Mouse (Mus musculus): ENCODE measurements at regions not wholly inside any gene's neighbourhood (a gene's known extent, or its start where the extent isn't known, plus 50 kb on each side); places are given as distances from the start of the nearest gene placed in this dataset.

GRCm38 (mm10) chr16:57823329-57823728, 68.8 kb upstream of the Col8a1 start:
- ATAC-seq (ENCODE audit: low read depth) = no peak
- 44% methylated on average over 3 of the region's 3 CpGs for WGBS
- no peaks in the 10 kb centered on the region for H3K27me3 ChIP-seq (ENCODE audit: control insufficient read depth, insufficient read depth, low read depth, low read length)
- H3K4me3 ChIP-seq (ENCODE audit: low read length) = no peak overlapping the region
- H3K36me3 ChIP-seq (ENCODE audit: control insufficient read depth, insufficient read depth, low read length) = no peaks in the 10 kb centered on the region
- H3K9me3 ChIP-seq (ENCODE audit: control insufficient read depth, low read length) = no peaks in the 10 kb centered on the region
- no peak overlapping the region for H3K27ac ChIP-seq (ENCODE audit: low read length)
- H3K4me2 ChIP-seq (ENCODE audit: low read depth, low read length) = no peak overlapping the region
- H3K4me1 ChIP-seq (replicated peaks; ENCODE audit: control insufficient read depth, insufficient read depth, low read length) = no peaks in the 10 kb centered on the region
- H3K9ac ChIP-seq (ENCODE audit: low read length) = no peak overlapping the region

GRCm38 (mm10) chr16:57845416-57845815, 90.9 kb upstream of the Col8a1 start:
- Histone ChIP-seq H3K27me3 (ENCODE audit: control insufficient read depth, insufficient read depth, low read depth, low read length) (no peaks in the 10 kb centered on the region), H3K9ac (ENCODE audit: low read length) (no peak overlapping the region), H3K4me3 (ENCODE audit: low read length) (no peak overlapping the region)

GRCm38 (mm10) chr16:57846386-57846785, 91.8 kb upstream of the Col8a1 start:
- ATAC-seq (ENCODE audit: low read depth) = no peak
- Histone ChIP-seq H3K27ac (ENCODE audit: low read length) (no peak overlapping the region), H3K36me3 (ENCODE audit: control insufficient read depth, insufficient read depth, low read length) (no peaks in the 10 kb centered on the region), H3K27me3 (ENCODE audit: control insufficient read depth, insufficient read depth, low read depth, low read length) (no peaks in the 10 kb centered on the region), H3K9me3 (ENCODE audit: control insufficient read depth, low read length) (no peaks in the 10 kb centered on the region), H3K4me2 (ENCODE audit: low read depth, low read length) (no peak overlapping the region), H3K4me1 (replicated peaks; ENCODE audit: control insufficient read depth, insufficient read depth, low read length) (no peaks in the 10 kb centered on the region), H3K4me3 (ENCODE audit: low read length) (no peak overlapping the region), H3K9ac (ENCODE audit: low read length) (no peak overlapping the region)
- 18% methylated on average over 3 of the region's 3 CpGs for WGBS

More at GRCm38 (mm10) chr16:57845416-57845815, 90.9 kb upstream of the Col8a1 start:
- H3K4me2 ChIP-seq (ENCODE audit: low read depth, low read length) = no peak overlapping the region
- no peak for ATAC-seq (ENCODE audit: low read depth)
- no peaks in the 10 kb centered on the region for H3K9me3 ChIP-seq (ENCODE audit: control insufficient read depth, low read length)
- no peaks in the 10 kb centered on the region for H3K36me3 ChIP-seq (ENCODE audit: control insufficient read depth, insufficient read depth, low read length)
- H3K4me1 ChIP-seq (replicated peaks; ENCODE audit: control insufficient read depth, insufficient read depth, low read length) = no peaks in the 10 kb centered on the region
- no peak overlapping the region for H3K27ac ChIP-seq (ENCODE audit: low read length)

GRCm38 (mm10) chr16:57851854-57852253, 97.3 kb upstream of the Col8a1 start:
- no peaks in the 10 kb centered on the region for H3K27me3 ChIP-seq (ENCODE audit: control insufficient read depth, insufficient read depth, low read depth, low read length)
- no peaks in the 10 kb centered on the region for H3K9me3 ChIP-seq (ENCODE audit: control insufficient read depth, low read length)
- no peak overlapping the region for H3K27ac ChIP-seq (ENCODE audit: low read length)
- 42% methylated on average over 2 of the region's 2 CpGs for WGBS
- H3K4me1 ChIP-seq (replicated peaks; ENCODE audit: control insufficient read depth, insufficient read depth, low read length) = no peaks in the 10 kb centered on the region
- H3K4me2 ChIP-seq (ENCODE audit: low read depth, low read length) = no peak overlapping the region
- no peak for ATAC-seq (ENCODE audit: low read depth)
- H3K36me3 ChIP-seq (ENCODE audit: control insufficient read depth, insufficient read depth, low read length) = no peaks in the 10 kb centered on the region
- no peak overlapping the region for H3K9ac ChIP-seq (ENCODE audit: low read length)
- H3K4me3 ChIP-seq (ENCODE audit: low read length) = no peak overlapping the region

GRCm38 (mm10) chr16:57852838-57853460, 98.4 kb upstream of the Col8a1 start:
- no peak overlapping the region for H3K4me3 ChIP-seq (ENCODE audit: low read length)
- no peaks in the 10 kb centered on the region for H3K36me3 ChIP-seq (ENCODE audit: control insufficient read depth, insufficient read depth, low read length)
- no peaks in the 10 kb centered on the region for H3K4me1 ChIP-seq (replicated peaks; ENCODE audit: control insufficient read depth, insufficient read depth, low read length)
- H3K4me2 ChIP-seq (ENCODE audit: low read depth, low read length) = no peak overlapping the region
- 73% methylated on average over 3 of the region's 3 CpGs for WGBS
- H3K27me3 ChIP-seq (ENCODE audit: control insufficient read depth, insufficient read depth, low read depth, low read length) = no peaks in the 10 kb centered on the region
- ATAC-seq (ENCODE audit: low read depth) = no peak
- H3K9me3 ChIP-seq (ENCODE audit: control insufficient read depth, low read length) = no peaks in the 10 kb centered on the region
- H3K9ac ChIP-seq (ENCODE audit: low read length) = no peak overlapping the region
- no peak overlapping the region for H3K27ac ChIP-seq (ENCODE audit: low read length)

- ATAC-seq (ENCODE audit: low read depth) = no peak
- Histone ChIP-seq H3K36me3 (ENCODE audit: control insufficient read depth, insufficient read depth, low read length) (no peaks in the 10 kb centered on the region), H3K9me3 (ENCODE audit: control insufficient read depth, low read length) (no peaks in the 10 kb centered on the region), H3K4me1 (replicated peaks; ENCODE audit: control insufficient read depth, insufficient read depth, low read length) (no peaks in the 10 kb centered on the region), H3K9ac (ENCODE audit: low read length) (no peak overlapping the region), H3K27me3 (ENCODE audit: control insufficient read depth, insufficient read depth, low read depth, low read length) (no peaks in the 10 kb centered on the region), H3K4me3 (ENCODE audit: low read length) (no peak overlapping the region), H3K27ac (ENCODE audit: low read length) (no peak overlapping the region), H3K4me2 (ENCODE audit: low read depth, low read length) (no peak overlapping the region)
- 38% methylated on average over 3 of the region's 3 CpGs for WGBS
Measured at GRCm38 (mm10) chr16:57853751-57854150, 99.2 kb upstream of the Col8a1 start.

GRCm38 (mm10) chr16:57857071-57857470, 102.5 kb upstream of the Col8a1 start:
- H3K9me3 ChIP-seq (ENCODE audit: control insufficient read depth, low read length) = no peaks in the 10 kb centered on the region
- H3K36me3 ChIP-seq (ENCODE audit: control insufficient read depth, insufficient read depth, low read length) = no peaks in the 10 kb centered on the region
- H3K27ac ChIP-seq (ENCODE audit: low read length) = no peak overlapping the region
- H3K4me2 ChIP-seq (ENCODE audit: low read depth, low read length) = no peak overlapping the region
- no peak overlapping the region for H3K9ac ChIP-seq (ENCODE audit: low read length)
- no peak overlapping the region for H3K4me3 ChIP-seq (ENCODE audit: low read length)
- ATAC-seq (ENCODE audit: low read depth) = no peak
- H3K4me1 ChIP-seq (replicated peaks; ENCODE audit: control insufficient read depth, insufficient read depth, low read length) = no peaks in the 10 kb centered on the region
- no peaks in the 10 kb centered on the region for H3K27me3 ChIP-seq (ENCODE audit: control insufficient read depth, insufficient read depth, low read depth, low read length)
- WGBS = 9% methylated on average over 1 of the region's 1 CpGs

- Histone ChIP-seq H3K36me3 (ENCODE audit: control insufficient read depth, insufficient read depth, low read length) (no peaks in the 10 kb centered on the region), H3K4me2 (ENCODE audit: low read depth, low read length) (no peak overlapping the region), H3K9ac (ENCODE audit: low read length) (no peak overlapping the region), H3K27ac (ENCODE audit: low read length) (no peak overlapping the region), H3K27me3 (ENCODE audit: control insufficient read depth, insufficient read depth, low read depth, low read length) (no peaks in the 10 kb centered on the region), H3K4me1 (replicated peaks; ENCODE audit: control insufficient read depth, insufficient read depth, low read length) (no peaks in the 10 kb centered on the region), H3K9me3 (ENCODE audit: control insufficient read depth, low read length) (no peaks in the 10 kb centered on the region), H3K4me3 (ENCODE audit: low read length) (no peak overlapping the region)
- 10% methylated on average over 2 of the region's 2 CpGs for WGBS
- no peak for ATAC-seq (ENCODE audit: low read depth)
Measured at GRCm38 (mm10) chr16:57858151-57858764, 103.7 kb upstream of the Col8a1 start.

- Histone ChIP-seq H3K4me1 (replicated peaks; ENCODE audit: control insufficient read depth, insufficient read depth, low read length) (no peaks in the 10 kb centered on the region), H3K27ac (ENCODE audit: low read length) (no peak overlapping the region), H3K4me3 (ENCODE audit: low read length) (no peak overlapping the region), H3K36me3 (ENCODE audit: control insufficient read depth, insufficient read depth, low read length) (no peaks in the 10 kb centered on the region), H3K9ac (ENCODE audit: low read length) (no peak overlapping the region), H3K9me3 (ENCODE audit: control insufficient read depth, low read length) (no peaks in the 10 kb centered on the region), H3K4me2 (ENCODE audit: low read depth, low read length) (no peak overlapping the region), H3K27me3 (ENCODE audit: control insufficient read depth, insufficient read depth, low read depth, low read length) (no peaks in the 10 kb centered on the region)
- no peak for ATAC-seq (ENCODE audit: low read depth)
- WGBS = 29% methylated on average over 7 of the region's 7 CpGs
Measured at GRCm38 (mm10) chr16:57858765-57859201, 104.2 kb upstream of the Col8a1 start.

All from lung, embryonic 16.5 days (tissue).